Mouse (Mus musculus) liver, postnatal 0 days (tissue): ENCODE data around the gene Traf7.

Experiments used
- CTCF ChIP-seq: sonication (generic); IDR thresholded peaks from 2 replicates; pipeline ENCODE4 v1.5.1; 2016; ENCODE audit warnings: antibody characterized with exemption, low read depth
- EP300 ChIP-seq: IDR thresholded peaks from 2 replicates; pipeline ENCODE4 v1.6.1; 2016; ENCODE audit warnings: antibody characterized with exemption, low read depth, mild to moderate bottlenecking

DNA sequence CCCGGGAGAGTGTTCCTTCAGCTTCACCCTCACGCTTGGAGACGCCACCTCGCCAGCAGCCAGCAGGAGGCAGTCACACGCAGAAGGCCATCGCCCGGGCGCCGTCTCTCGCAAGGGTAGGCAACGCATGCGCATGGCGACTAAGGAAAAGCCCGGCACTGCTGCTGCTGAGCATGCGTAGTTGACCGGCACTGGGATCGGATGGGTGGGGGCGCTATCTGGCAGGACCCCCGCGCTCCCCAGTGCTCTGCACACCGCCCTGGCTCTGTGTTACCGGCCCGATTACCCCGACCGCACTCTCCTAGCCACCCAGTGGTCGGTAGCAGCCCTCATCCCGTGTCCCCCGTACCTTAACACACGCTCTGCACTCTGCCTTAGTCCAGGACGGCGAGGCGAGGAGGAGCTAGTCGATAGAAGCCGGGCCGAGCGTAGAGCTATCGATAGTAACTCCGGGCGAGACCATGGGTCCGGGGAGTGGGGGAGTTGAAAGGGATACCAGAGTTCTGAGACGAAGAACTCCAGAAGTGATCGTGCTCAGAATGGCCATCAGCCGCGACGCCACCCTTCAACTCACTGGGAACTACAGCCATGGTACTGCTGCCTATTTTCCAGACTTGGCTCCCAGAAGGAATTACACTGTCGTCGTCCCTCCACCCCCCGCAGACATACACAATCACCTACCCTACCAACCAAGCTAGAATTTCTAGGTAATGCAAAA lies 48.9 kb downstream of the Traf7 start, which contains the start of gene Mlst8:
- peak; percentile 97 for TF ChIP-seq CTCF
- peak; percentile 75 for TF ChIP-seq EP300
